Mouse (Mus musculus): ENCODE measurements around the gene Ndc1. TPM values are rescaled to one million over a fixed set of nuclear protein-coding genes. Genes with fewer than 3 reads are reported as not detected.
"Not testable (repeated sequence)": the region's sequence is repeated elsewhere in the genome, so short reads cannot be mapped to it uniquely, and the experiment has no call there.

The Ndc1 gene
- polyA plus RNA-seq, 1 experiment, result not detected

GRCm38 (mm10) chr4:107358460-107358859, 9.1 kb upstream of the Ndc1 start:
- Histone ChIP-seq H3K4me3 (ENCODE audit: insufficient read depth, low read depth, low read length) (no peak overlapping the region), H3K27ac (ENCODE audit: insufficient read depth, low read depth, low read length) (no peak overlapping the region), H3K4me1 (ENCODE audit: control insufficient read depth, insufficient read depth, low read length) (no peaks in the 10 kb centered on the region)
- no peak for TF ChIP-seq CTCF (IDR thresholded peaks at IDR 0.05; ENCODE audit: insufficient read depth, low read depth, low read length)
- no peak for TF ChIP-seq POLR2A (IDR thresholded peaks at IDR 0.05; ENCODE audit: insufficient read depth, low read depth, low read length)
- WGBS, result 71% methylated on average over 3 of the region's 3 CpGs

- TF ChIP-seq CTCF (IDR thresholded peaks at IDR 0.05; ENCODE audit: insufficient read depth, low read depth, low read length) (no peak), POLR2A (IDR thresholded peaks at IDR 0.05; ENCODE audit: insufficient read depth, low read depth, low read length) (no peak)
- 89% methylated on average over 7 of the region's 7 CpGs for WGBS
- no peak overlapping the region for H3K4me3 ChIP-seq (ENCODE audit: insufficient read depth, low read depth, low read length)
These were observed 7.0 kb upstream of the Ndc1 start for GRCm38 (mm10) chr4:107360457-107361145.

GRCm38 (mm10) chr4:107362755-107363154, 4.8 kb upstream of the Ndc1 start:
- H3K4me1 ChIP-seq (ENCODE audit: control insufficient read depth, insufficient read depth, low read length), result no peaks in the 10 kb centered on the region
- no peak overlapping the region for H3K4me3 ChIP-seq (ENCODE audit: insufficient read depth, low read depth, low read length)
- no peak for TF ChIP-seq POLR2A (IDR thresholded peaks at IDR 0.05; ENCODE audit: insufficient read depth, low read depth, low read length)
- no peak for TF ChIP-seq CTCF (IDR thresholded peaks at IDR 0.05; ENCODE audit: insufficient read depth, low read depth, low read length)
- 67% methylated on average over 4 of the region's 4 CpGs for WGBS
- H3K27ac ChIP-seq (ENCODE audit: insufficient read depth, low read depth, low read length), result no peak overlapping the region

More at GRCm38 (mm10) chr4:107360457-107361145, 7.0 kb upstream of the Ndc1 start:
- H3K27ac ChIP-seq (ENCODE audit: insufficient read depth, low read depth, low read length), result no peak overlapping the region
- H3K4me1 ChIP-seq (ENCODE audit: control insufficient read depth, insufficient read depth, low read length), result no peaks in the 10 kb centered on the region

- WGBS, result 83% methylated on average over 6 of the region's 6 CpGs
- no peak overlapping the region for H3K4me3 ChIP-seq (ENCODE audit: insufficient read depth, low read depth, low read length)
These were observed 4.0 kb upstream of the Ndc1 start for GRCm38 (mm10) chr4:107363573-107363972.

GRCm38 (mm10) chr4:107364190-107364639, 3.4 kb upstream of the Ndc1 start:
- 90% methylated on average over 5 of the region's 5 CpGs for WGBS
- H3K4me1 ChIP-seq (ENCODE audit: control insufficient read depth, insufficient read depth, low read length), result no peaks in the 10 kb centered on the region
- no peak for TF ChIP-seq POLR2A (IDR thresholded peaks at IDR 0.05; ENCODE audit: insufficient read depth, low read depth, low read length)
- no peak overlapping the region for H3K4me3 ChIP-seq (ENCODE audit: insufficient read depth, low read depth, low read length)
- H3K27ac ChIP-seq (ENCODE audit: insufficient read depth, low read depth, low read length), result no peak overlapping the region

More at GRCm38 (mm10) chr4:107363573-107363972, 4.0 kb upstream of the Ndc1 start:
- Histone ChIP-seq H3K27ac (ENCODE audit: insufficient read depth, low read depth, low read length) (no peak overlapping the region), H3K4me1 (ENCODE audit: control insufficient read depth, insufficient read depth, low read length) (no peaks in the 10 kb centered on the region)
- no peak for TF ChIP-seq POLR2A (IDR thresholded peaks at IDR 0.05; ENCODE audit: insufficient read depth, low read depth, low read length)

- not testable (repeated sequence) for H3K4me1 ChIP-seq (ENCODE audit: control insufficient read depth, insufficient read depth, low read length); H3K27ac ChIP-seq (ENCODE audit: insufficient read depth, low read depth, low read length); H3K4me3 ChIP-seq (ENCODE audit: insufficient read depth, low read depth, low read length)
These were observed 1.2 kb upstream of the Ndc1 start for GRCm38 (mm10) chr4:107366408-107366807.

- Histone ChIP-seq H3K27ac (ENCODE audit: insufficient read depth, low read depth, low read length) (no peak overlapping the region), H3K4me1 (ENCODE audit: control insufficient read depth, insufficient read depth, low read length) (no peaks in the 10 kb centered on the region), H3K4me3 (ENCODE audit: insufficient read depth, low read depth, low read length) (no peak overlapping the region)
- TF ChIP-seq CTCF (IDR thresholded peaks at IDR 0.05; ENCODE audit: insufficient read depth, low read depth, low read length), result no peak
- TF ChIP-seq POLR2A (IDR thresholded peaks at IDR 0.05; ENCODE audit: insufficient read depth, low read depth, low read length), result no peak
- 88% methylated on average over 2 of the region's 2 CpGs for WGBS
These were observed 4.7 kb downstream of the Ndc1 start for GRCm38 (mm10) chr4:107372304-107372703.

GRCm38 (mm10) chr4:107374677-107375076, 7.1 kb downstream of the Ndc1 start:
- H3K4me1 ChIP-seq (ENCODE audit: control insufficient read depth, insufficient read depth, low read length), result no peaks in the 10 kb centered on the region
- 73% methylated on average over 4 of the region's 4 CpGs for WGBS
- H3K27ac ChIP-seq (ENCODE audit: insufficient read depth, low read depth, low read length), result no peak overlapping the region
- no peak overlapping the region for H3K4me3 ChIP-seq (ENCODE audit: insufficient read depth, low read depth, low read length)
- TF ChIP-seq POLR2A (IDR thresholded peaks at IDR 0.05; ENCODE audit: insufficient read depth, low read depth, low read length) (no peak), CTCF (IDR thresholded peaks at IDR 0.05; ENCODE audit: insufficient read depth, low read depth, low read length) (no peak)

- no peak for TF ChIP-seq POLR2A (IDR thresholded peaks at IDR 0.05; ENCODE audit: insufficient read depth, low read depth, low read length)
- TF ChIP-seq CTCF (IDR thresholded peaks at IDR 0.05; ENCODE audit: insufficient read depth, low read depth, low read length), result no peak
- Histone ChIP-seq H3K4me1 (ENCODE audit: control insufficient read depth, insufficient read depth, low read length) (no peaks in the 10 kb centered on the region), H3K27ac (ENCODE audit: insufficient read depth, low read depth, low read length) (no peak overlapping the region), H3K4me3 (ENCODE audit: insufficient read depth, low read depth, low read length) (no peak overlapping the region)
- WGBS, result 94% methylated on average over 6 of the region's 6 CpGs
These were observed 11.4 kb downstream of the Ndc1 start for GRCm38 (mm10) chr4:107378954-107379353.

- no peak for TF ChIP-seq POLR2A (IDR thresholded peaks at IDR 0.05; ENCODE audit: insufficient read depth, low read depth, low read length)
- no peak for TF ChIP-seq CTCF (IDR thresholded peaks at IDR 0.05; ENCODE audit: insufficient read depth, low read depth, low read length)
- H3K4me3 ChIP-seq (ENCODE audit: insufficient read depth, low read depth, low read length), result no peak overlapping the region
- 90% methylated on average over 7 of the region's 7 CpGs for WGBS
- H3K4me1 ChIP-seq (ENCODE audit: control insufficient read depth, insufficient read depth, low read length), result no peaks in the 10 kb centered on the region
- no peak overlapping the region for H3K27ac ChIP-seq (ENCODE audit: insufficient read depth, low read depth, low read length)
These were observed 13.3 kb downstream of the Ndc1 start for GRCm38 (mm10) chr4:107380871-107381270.
